Mouse (Mus musculus): ENCODE measurements at regions not wholly inside any gene's neighbourhood (a gene's known extent, or its start where the extent isn't known, plus 50 kb on each side); places are given as distances from the start of the nearest gene placed in this dataset.

GRCm38 (mm10) chr13:110769210-110769609 lies 374.4 kb downstream of the Plk2 start:
- no peak for TF ChIP-seq CHD2 (IDR thresholded peaks at IDR 0.05; ENCODE audit: low read depth, low read length)
- TF ChIP-seq ZC3H11A (IDR thresholded peaks at IDR 0.05; ENCODE audit: borderline replicate concordance, low read depth, low read length), result no peak
- TF ChIP-seq MAFK (IDR thresholded peaks at IDR 0.05; ENCODE audit: insufficient read depth, low read depth, low read length), result no peak
- no peak for TF ChIP-seq HCFC1 (IDR thresholded peaks at IDR 0.05; ENCODE audit: borderline replicate concordance, insufficient read depth, low read length)

All from ES-E14 (cell line).